Mouse (Mus musculus) MEL (cell line): ENCODE data around the gene Zfp212. TPM values are rescaled to one million over a fixed set of nuclear protein-coding genes. Genes with fewer than 3 reads are reported as not detected.

Experiments
- MXI1 ChIP-seq: IDR thresholded peaks from 2 replicates; pipeline ENCODE4 v1.6.1; 2011; ENCODE audit warnings: mild to moderate bottlenecking, low read depth, low read length, improper control_type of control experiment
- MYC ChIP-seq: IDR thresholded peaks from 2 replicates; pipeline ENCODE4 v1.6.1; 2011; ENCODE audit warnings: low read depth, mild to moderate bottlenecking, low read length, improper control_type of control experiment, moderate library complexity
- polyA plus RNA-seq, 2 experiments: library from polyadenylated mRNA; stranded (reverse) in 1 of 2; unstranded in 1 of 2; fragments of >175 nt in 1 of 2; fragments of >200 nt in 1 of 2; gene quantifications; 2 replicates each; pipeline versions ENCODE4 v1.2.1 to v1.2.4; 2012; ENCODE audit warnings: low replicate concordance in 2 of 2, low read depth in 1 of 2; ENCODE audit not compliant: insufficient read length in 2 of 2, insufficient read depth in 1 of 2, missing spikeins in 1 of 2
- total RNA-seq: library from RNA; depleted of rRNA; stranded (reverse); fragments of 300-350 nt; gene quantifications from 2 replicates; pipeline ENCODE4 v1.2.3, GENCODE M21; 2012; rRNA removed

Gene Zfp212
- total and polyA plus RNA-seq, 3 experiments: 7.4 to 17.5 TPM; not detected in 1

DNA sequence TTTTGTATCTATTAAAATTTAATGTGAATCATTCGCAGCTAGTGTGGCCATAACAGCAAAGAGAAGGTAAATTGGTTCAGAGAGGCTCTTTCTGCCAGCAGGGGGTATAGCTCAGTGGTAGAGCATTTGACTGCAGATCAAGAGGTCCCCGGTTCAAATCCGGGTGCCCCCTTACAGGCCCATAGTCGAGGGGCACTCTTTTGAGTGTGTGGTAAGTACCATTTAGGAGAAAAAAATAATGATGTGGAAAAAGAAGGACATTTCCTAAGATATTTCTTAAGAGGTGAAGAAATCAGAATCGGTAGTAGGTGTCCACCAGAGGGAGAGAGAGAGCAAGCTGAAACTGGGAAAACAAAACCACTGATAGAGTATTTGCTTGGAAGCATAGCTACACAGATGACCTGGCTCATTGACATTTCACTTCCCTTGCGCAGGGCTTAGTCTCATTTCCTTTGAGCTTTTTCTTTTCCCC is 58.7 kb downstream of the Zfp212 start (continued):
- no peak for TF ChIP-seq MXI1
- TF ChIP-seq MYC: no peak

Other genes with a start within 250 kb of the Zfp212 start
- 95.0 and 112 TPM in 2 replicates for gene Pdia4, start 107.0 kb upstream of the Zfp212 start, total RNA-seq
- 10 to 100 TPM in 1 of 2 experiments, not detected in 1; 91.4 TPM for gene Pdia4, start 107.0 kb upstream of the Zfp212 start, polyA plus RNA-seq
- gene Zfp786, start 89.6 kb upstream of the Zfp212 start, total RNA-seq: 1.2 and 2.0 TPM in 2 replicates
- gene Zfp786, start 89.6 kb upstream of the Zfp212 start, polyA plus RNA-seq: 1 to 10 TPM in 1 of 2 experiments, not detected in 1; 1.3 TPM
- 4.2 and 4.7 TPM in 2 replicates for gene Zfp398, start 84.8 kb upstream of the Zfp212 start, total RNA-seq
- 1 to 10 TPM in 1 of 2 experiments, not detected in 1; 9.5 TPM for gene Zfp398, start 84.8 kb upstream of the Zfp212 start, polyA plus RNA-seq
- gene Zfp282, start 43.3 kb upstream of the Zfp212 start, total RNA-seq: 8.2 and 8.5 TPM in 2 replicates
- gene Zfp282, start 43.3 kb upstream of the Zfp212 start, polyA plus RNA-seq: 10 to 100 TPM in 1 of 2 experiments, not detected in 1; 13.8 TPM
- 8.1 and 11.0 TPM in 2 replicates for gene Zfp956, start 32.9 kb downstream of the Zfp212 start, total RNA-seq
- 10 to 100 TPM in 1 of 2 experiments, not detected in 1; 13.1 TPM for gene Zfp956, start 32.9 kb downstream of the Zfp212 start, polyA plus RNA-seq
- gene Zfp777, start 128.4 kb downstream of the Zfp212 start, total RNA-seq: 16.3 and 20.4 TPM in 2 replicates
- 10 to 100 TPM in 1 of 2 experiments, not detected in 1; 32.4 TPM for gene Zfp777, start 128.4 kb downstream of the Zfp212 start, polyA plus RNA-seq
- 13.5 and 17.8 TPM in 2 replicates for gene Zfp746, start 166.1 kb downstream of the Zfp212 start, total RNA-seq
- gene Zfp746, start 166.1 kb downstream of the Zfp212 start, polyA plus RNA-seq: 10 to 100 TPM in 1 of 2 experiments, not detected in 1; 22.1 TPM